Mouse (Mus musculus) liver, embryonic 12.5 days (tissue): Measurements from ENCODE around the gene L1td1. TPM values are rescaled to one million over a fixed set of nuclear protein-coding genes. Genes with fewer than 3 reads are reported as not detected.

Experiments used
- ATAC-seq: fragments of 200-750 bp; cut with Nextera tagmentation; 2 replicates; pipeline ENCODE4 v1.8.0; 2017; ENCODE audit warnings: moderate number of reproducible peaks, mild to moderate bottlenecking, moderate library complexity
- H3K27ac ChIP-seq: fragments of 300-500 bp; sonication (generic); 2 replicates; pipeline ENCODE4 v1.5.1; 2016; ENCODE audit warnings: mild to moderate bottlenecking
- H3K27me3 ChIP-seq: fragments of 300-500 bp; sonication (generic); replicated peaks from 2 replicates; pipeline ENCODE4 v1.6.1; 2016; ENCODE audit warnings: mild to moderate bottlenecking, moderate library complexity
- H3K36me3 ChIP-seq: fragments of 300-500 bp; sonication (generic); 2 replicates; pipeline ENCODE4 v1.6.1; 2016; ENCODE audit warnings: mild to moderate bottlenecking, moderate library complexity
- H3K4me1 ChIP-seq: fragments of 300-500 bp; sonication (generic); 2 replicates; pipeline ENCODE4 v1.6.1; 2016
- H3K4me2 ChIP-seq: fragments of 300-500 bp; sonication (generic); 2 replicates; pipeline ENCODE4 v1.6.1; 2016; ENCODE audit warnings: mild to moderate bottlenecking, moderate library complexity
- H3K4me3 ChIP-seq: fragments of 300-500 bp; sonication (generic); 2 replicates; pipeline ENCODE4 v1.5.1; 2016; ENCODE audit warnings: mild to moderate bottlenecking, moderate library complexity
- H3K9ac ChIP-seq: fragments of 300-500 bp; sonication (generic); 2 replicates; pipeline ENCODE4 v1.6.1; 2016; ENCODE audit warnings: mild to moderate bottlenecking, moderate library complexity
- H3K9me3 ChIP-seq: fragments of 300-500 bp; sonication (generic); replicated peaks from 2 replicates; pipeline ENCODE4 v1.6.1; 2016; ENCODE audit warnings: mild to moderate bottlenecking, moderate library complexity
- WGBS: fragments of 180-500 bp; shearing (Covaris S2); methylation state at CpG from one replicate; pipeline ENCODE4 v1.1.7; 2016; ENCODE audit not compliant: insufficient replicate concordance; 5-methylcytosine and 5-hydroxymethylcytosine counted together
- polyA plus RNA-seq: library from polyadenylated mRNA; unstranded; fragments of >200 nt; fragmentation: Nextera tagmentation; extraction: Ambion mirVana; gene quantifications from 2 replicates; pipeline ENCODE4 v1.2.1, GENCODE M21; 2016

L1td1 gene
- not detected in 2 replicates for polyA plus RNA-seq

DNA sequence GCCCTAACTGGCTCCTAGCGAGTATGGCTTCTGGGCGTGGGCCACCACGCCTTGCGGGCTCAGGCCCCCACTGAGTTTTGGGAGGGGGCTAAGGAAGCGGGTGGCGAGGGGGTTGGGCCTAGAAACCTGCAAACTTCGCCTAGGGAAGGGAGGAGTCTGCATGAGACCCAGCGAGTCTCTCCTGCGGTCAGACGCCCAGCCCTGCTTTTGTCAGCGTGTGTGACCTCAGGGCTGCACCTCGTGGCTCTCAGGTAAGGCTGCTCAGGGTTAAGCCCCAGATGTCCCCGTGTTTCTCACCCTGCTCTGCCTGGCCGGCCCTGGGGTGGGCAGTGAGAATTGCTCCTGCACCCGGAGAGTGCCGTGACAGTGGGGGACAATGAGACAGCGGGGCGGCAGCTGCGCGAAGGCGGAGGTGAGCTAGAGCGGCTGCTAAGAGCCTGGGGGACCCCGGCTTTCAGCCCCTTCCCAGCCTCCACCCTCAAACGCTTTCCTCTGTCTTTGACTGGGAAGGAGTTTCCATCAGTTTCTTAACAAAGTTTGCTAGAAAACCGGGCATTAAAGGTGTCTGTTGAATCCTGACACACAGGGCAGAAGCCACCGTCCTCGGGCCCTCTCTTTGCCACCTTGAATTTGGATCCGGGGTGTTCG is at the start of gene L1td1:
Gene L1td1, plus strand, starts transcription at position 145 of the 648 bp plus-strand sequence.
- no peaks in the 10 kb centered on the region for H3K36me3 ChIP-seq
- ATAC-seq, result no peak
- no peak within 1 kb of the TSS for H3K27ac ChIP-seq
- H3K4me3 ChIP-seq, result peak within 1 kb of the TSS; percentile 25
- H3K4me1 ChIP-seq, result peaks cover 8% of the 10 kb centered on the region; the same call in 1 of the 2 replicates
- peaks cover 39% of the 10 kb centered on the region for H3K27me3 ChIP-seq
- peak within 1 kb of the TSS; percentile 53 for H3K4me2 ChIP-seq
- 3% methylated on average over 29 of the region's 29 CpGs for WGBS
- H3K9me3 ChIP-seq, result no peaks in the 10 kb centered on the region
- H3K9ac ChIP-seq, result no peak within 1 kb of the TSS

DNA sequence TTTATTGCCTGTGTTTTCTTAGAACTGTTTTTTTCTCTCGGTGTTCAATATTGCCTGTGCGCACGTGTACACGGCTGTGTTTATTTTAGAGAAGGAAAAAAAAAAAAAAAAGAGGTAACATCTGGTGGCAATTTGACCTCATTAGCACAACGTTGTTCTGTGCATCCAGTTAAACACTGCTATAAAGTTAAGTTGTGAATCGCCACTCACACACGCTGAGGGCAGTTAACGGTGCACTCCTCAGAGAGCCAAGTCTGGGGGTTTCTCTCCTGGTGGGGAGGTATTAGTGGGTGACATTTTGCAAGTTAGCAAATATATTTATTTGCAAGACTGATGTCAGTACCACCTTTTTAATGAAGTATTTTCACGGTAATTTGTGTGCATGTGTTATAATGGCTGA is 49.0 kb upstream of the L1td1 start:
- no peaks in the 10 kb centered on the region for H3K36me3 ChIP-seq
- no peaks in the 10 kb centered on the region for H3K9me3 ChIP-seq
- ATAC-seq, result no peak
- no peak overlapping the region for H3K27ac ChIP-seq
- 73% methylated on average over 9 of the region's 9 CpGs for WGBS
- no peak overlapping the region for H3K4me2 ChIP-seq
- H3K4me3 ChIP-seq, result no peak overlapping the region
- H3K4me1 ChIP-seq, result no peaks in the 10 kb centered on the region
- H3K27me3 ChIP-seq, result no peaks in the 10 kb centered on the region
- H3K9ac ChIP-seq, result no peak overlapping the region

DNA sequence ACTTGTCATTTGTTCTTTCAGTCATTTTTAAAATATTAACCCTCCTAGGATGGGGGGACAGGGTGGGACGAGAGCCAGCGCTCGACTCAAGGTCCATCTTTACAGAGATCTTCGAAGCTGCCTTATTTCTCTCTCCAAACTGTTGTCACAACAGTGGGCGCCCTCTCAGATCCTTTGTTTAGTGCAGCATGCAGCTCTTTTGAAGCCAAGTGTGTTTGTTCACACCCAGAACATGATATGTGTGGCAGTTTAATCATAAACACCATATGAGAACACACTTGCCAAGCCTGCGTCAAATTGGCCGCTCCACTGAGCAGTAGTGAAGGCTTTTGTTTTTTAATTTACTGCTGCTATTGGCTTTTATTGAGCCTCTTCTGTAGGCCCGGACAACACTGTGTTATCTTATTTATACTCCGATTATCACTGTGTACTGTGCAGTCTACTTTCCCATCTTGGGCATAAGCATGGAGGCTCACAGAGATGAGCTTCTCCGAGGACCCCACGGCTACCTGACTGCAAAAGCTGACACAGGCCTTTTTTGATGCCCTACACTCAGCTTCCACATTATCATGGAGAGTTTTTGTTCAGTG is 39.8 kb upstream of the L1td1 start:
- no peaks in the 10 kb centered on the region for H3K27me3 ChIP-seq
- no peak overlapping the region for H3K9ac ChIP-seq
- H3K4me2 ChIP-seq, result no peak overlapping the region
- ATAC-seq, result no peak
- no peak overlapping the region for H3K4me3 ChIP-seq
- no peaks in the 10 kb centered on the region for H3K9me3 ChIP-seq
- H3K36me3 ChIP-seq, result no peaks in the 10 kb centered on the region
- H3K27ac ChIP-seq, result no peak overlapping the region
- 76% methylated on average over 11 of the region's 11 CpGs for WGBS
- no peaks in the 10 kb centered on the region for H3K4me1 ChIP-seq

DNA sequence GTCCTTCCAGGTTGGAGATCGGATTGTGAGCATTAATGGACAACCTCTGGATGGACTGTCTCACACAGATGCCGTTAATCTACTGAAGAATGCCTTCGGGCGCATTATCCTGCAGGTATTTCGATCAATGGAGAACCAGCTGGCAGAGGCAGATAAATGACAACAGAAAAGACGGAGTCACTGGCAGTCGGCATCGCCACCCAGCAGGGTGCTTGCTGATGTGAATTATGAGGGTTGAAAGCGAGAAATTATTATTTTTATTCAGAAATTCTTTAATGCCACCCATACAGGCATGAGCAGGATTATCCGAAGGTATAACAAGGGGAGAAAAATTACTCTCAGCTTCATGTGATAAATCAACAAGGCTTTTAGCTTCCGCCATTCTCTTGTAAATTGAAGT is 38.4 kb upstream of the L1td1 start:
- no peaks in the 10 kb centered on the region for H3K4me1 ChIP-seq
- 80% methylated on average over 11 of the region's 11 CpGs for WGBS
- H3K9ac ChIP-seq, result no peak overlapping the region
- H3K36me3 ChIP-seq, result no peaks in the 10 kb centered on the region
- no peak for ATAC-seq
- no peak overlapping the region for H3K27ac ChIP-seq
- no peaks in the 10 kb centered on the region for H3K27me3 ChIP-seq
- H3K4me2 ChIP-seq, result no peak overlapping the region
- H3K9me3 ChIP-seq, result no peaks in the 10 kb centered on the region
- no peak overlapping the region for H3K4me3 ChIP-seq

DNA sequence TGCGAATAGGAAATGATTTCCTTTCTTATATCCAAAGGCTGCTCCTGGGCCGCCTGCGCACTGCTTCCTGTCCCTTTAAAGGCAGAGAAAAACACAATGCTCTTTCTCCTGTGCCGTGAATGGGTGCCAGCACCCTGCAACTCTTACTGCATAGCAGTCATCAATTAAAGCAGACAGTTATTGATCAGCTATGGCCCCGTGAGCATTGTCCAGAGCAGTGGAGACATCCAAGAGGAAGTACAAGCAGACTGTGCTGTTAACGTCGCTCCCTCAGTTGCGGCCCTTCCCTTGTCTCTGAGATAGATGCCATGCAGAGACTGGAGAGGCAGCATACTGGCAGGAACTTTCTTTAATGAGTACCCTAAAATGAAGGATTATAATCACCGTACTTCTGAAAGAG is 38.0 kb upstream of the L1td1 start:
- no peak overlapping the region for H3K27ac ChIP-seq
- no peak for ATAC-seq

DNA sequence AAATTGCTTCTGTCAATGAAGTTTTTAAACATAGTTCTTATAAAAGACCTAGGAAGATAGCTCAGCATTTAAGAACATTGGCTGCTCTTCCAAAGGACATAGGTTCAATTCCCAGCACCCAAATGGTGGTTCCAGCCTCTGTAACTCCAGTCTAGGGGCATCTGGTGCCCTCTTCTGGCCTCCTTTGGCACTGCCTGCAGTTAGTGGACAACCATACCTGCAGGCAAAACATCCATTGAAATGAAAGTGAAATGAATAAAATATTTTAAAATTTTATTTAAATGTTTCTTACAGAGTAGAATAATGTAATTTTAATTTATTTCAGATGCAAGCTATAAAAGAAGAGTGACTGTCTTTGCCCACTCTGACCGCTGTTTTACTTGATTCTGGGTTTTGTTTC is 36.5 kb upstream of the L1td1 start:
- ATAC-seq, result no peak
- Histone ChIP-seq H3K4me2 (no peak overlapping the region), H3K36me3 (no peaks in the 10 kb centered on the region), H3K27ac (no peak overlapping the region), H3K27me3 (no peaks in the 10 kb centered on the region), H3K9me3 (no peaks in the 10 kb centered on the region), H3K9ac (no peak overlapping the region), H3K4me1 (no peaks in the 10 kb centered on the region), H3K4me3 (no peak overlapping the region)
- WGBS, result 75% methylated on average over 1 of the region's 1 CpGs

More for the DNA sequence above, 38.0 kb upstream of the L1td1 start:
- Histone ChIP-seq H3K4me3 (no peak overlapping the region), H3K4me1 (no peaks in the 10 kb centered on the region), H3K9me3 (no peaks in the 10 kb centered on the region), H3K36me3 (no peaks in the 10 kb centered on the region), H3K9ac (no peak overlapping the region), H3K4me2 (no peak overlapping the region), H3K27me3 (no peaks in the 10 kb centered on the region)
- WGBS, result 75% methylated on average over 9 of the region's 9 CpGs

DNA sequence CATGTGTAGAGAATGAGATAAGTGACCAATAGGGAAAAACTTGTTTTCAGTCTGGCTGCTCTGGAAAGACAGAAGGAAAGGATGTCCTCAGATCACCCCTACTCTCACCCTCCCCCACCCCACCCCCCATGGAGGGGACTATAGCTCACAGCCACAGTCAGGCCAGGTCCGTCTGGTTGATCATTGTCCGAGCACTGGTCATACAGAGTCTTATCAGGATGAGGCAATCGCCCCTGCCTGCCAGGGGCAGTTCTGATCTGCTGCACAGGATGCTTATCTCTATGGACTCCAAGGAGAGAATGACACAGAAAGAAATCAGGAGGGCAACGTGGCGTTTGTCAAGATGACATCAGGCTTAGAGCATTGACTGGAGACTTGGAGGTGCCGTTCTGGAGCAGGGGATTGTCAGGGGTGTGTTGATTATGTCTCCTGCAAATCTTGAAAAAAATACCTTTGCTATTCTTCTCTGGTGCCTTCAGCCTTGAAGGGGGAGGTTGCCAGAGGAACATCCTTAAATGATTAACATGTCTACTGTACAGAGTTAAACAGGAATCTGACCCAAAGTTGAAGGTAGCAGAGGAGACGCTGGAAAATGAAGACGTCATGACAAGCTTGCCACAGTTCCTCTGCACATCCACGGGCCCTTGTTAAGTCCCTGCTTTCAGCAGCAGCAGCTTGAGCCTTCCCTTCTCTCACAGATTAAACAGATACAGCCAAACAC is 32.9 kb upstream of the L1td1 start:
- Histone ChIP-seq H3K9me3 (no peaks in the 10 kb centered on the region), H3K4me2 (peak overlapping the region; percentile 8; the same call in 1 of the 2 replicates), H3K27ac (no peak overlapping the region), H3K4me1 (no peaks in the 10 kb centered on the region), H3K27me3 (no peaks in the 10 kb centered on the region), H3K9ac (no peak overlapping the region), H3K36me3 (no peaks in the 10 kb centered on the region), H3K4me3 (no peak overlapping the region)
- 28% methylated on average over 9 of the region's 9 CpGs for WGBS
- peak; percentile 81 for ATAC-seq

DNA sequence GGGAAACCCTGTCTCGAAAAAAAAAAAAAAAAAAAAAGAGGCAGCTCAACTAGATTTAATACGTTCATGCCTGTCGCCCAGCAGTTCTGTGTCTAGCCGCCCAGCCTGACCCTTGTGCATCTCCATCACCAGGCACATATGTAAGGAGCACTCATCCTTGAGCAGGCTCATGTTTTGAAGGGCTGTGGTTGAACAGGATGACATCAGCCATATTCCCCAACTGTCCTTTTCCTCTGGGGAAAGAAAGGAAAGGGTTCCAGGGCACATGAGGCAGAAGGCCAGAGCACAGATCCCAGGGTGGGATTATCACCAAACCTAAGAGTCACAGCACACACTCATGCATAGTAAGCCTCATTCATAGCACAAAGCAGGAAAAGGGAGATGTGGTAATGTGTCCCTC is 28.6 kb upstream of the L1td1 start:
- no peaks in the 10 kb centered on the region for H3K27me3 ChIP-seq
- 0 out of 2 replicates have a peak, but pooled peaks cover 3% of the 10 kb centered on the region for H3K4me1 ChIP-seq
- H3K9me3 ChIP-seq, result no peaks in the 10 kb centered on the region
- no peak overlapping the region for H3K27ac ChIP-seq
- H3K4me3 ChIP-seq, result no peak overlapping the region
- no peaks in the 10 kb centered on the region for H3K36me3 ChIP-seq
- no peak for ATAC-seq
- no peak overlapping the region for H3K9ac ChIP-seq
- no peak overlapping the region for H3K4me2 ChIP-seq
- WGBS, result 72% methylated on average over 4 of the region's 4 CpGs

DNA sequence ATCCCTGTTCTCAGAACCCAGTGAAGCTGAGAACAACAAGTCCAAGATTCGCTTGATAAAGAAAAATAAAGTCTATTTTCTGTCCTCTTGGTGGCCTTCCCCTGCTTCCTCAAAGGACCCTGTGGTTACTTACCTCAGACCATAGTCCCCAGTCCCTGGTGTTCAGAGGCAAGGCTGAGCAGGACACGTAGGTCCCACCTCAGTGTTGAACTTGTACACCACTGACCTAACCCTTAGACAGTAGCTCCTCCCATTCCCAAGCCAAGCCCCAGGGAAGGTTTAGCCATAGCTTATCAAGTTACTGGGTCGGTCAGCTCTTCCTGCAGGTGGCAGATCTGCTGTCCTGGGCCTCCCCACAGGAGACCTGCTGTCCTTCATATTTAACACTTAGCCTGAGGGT is 27.6 kb upstream of the L1td1 start:
- ATAC-seq, result no peak
- Histone ChIP-seq H3K4me2 (no peak overlapping the region), H3K4me1 (0 out of 2 replicates have a peak, but pooled peaks cover 3% of the 10 kb centered on the region), H3K9me3 (no peaks in the 10 kb centered on the region), H3K4me3 (no peak overlapping the region), H3K27me3 (no peaks in the 10 kb centered on the region), H3K36me3 (no peaks in the 10 kb centered on the region), H3K9ac (no peak overlapping the region), H3K27ac (no peak overlapping the region)
- WGBS, result 15% methylated on average over 3 of the region's 3 CpGs

DNA sequence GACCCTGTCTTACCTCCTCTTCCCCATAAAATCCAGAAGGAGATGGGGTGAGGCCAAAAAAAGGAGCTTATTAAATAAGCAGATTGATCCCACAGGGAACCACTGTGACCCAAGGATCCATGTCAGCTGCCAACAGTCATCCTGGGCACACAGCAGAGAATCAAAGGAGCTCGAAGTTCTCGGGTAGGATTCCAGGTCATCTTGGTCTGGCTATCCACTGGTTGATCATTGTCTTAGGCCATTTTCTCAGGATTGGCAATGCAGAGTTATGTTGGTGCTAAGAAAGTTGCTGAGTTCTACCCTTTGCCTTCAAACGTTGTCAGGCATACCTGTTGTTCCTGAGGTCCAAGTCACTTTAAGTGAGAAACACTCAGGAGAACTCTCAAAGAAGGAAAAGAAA is 26.4 kb upstream of the L1td1 start:
- Histone ChIP-seq H3K4me1 (0 out of 2 replicates have a peak, but pooled peaks cover 3% of the 10 kb centered on the region), H3K9me3 (no peaks in the 10 kb centered on the region), H3K9ac (no peak overlapping the region), H3K4me2 (no peak overlapping the region), H3K27me3 (no peaks in the 10 kb centered on the region), H3K27ac (no peak overlapping the region), H3K36me3 (no peaks in the 10 kb centered on the region), H3K4me3 (no peak overlapping the region)
- 71% methylated on average over 3 of the region's 3 CpGs for WGBS
- ATAC-seq, result no peak

DNA sequence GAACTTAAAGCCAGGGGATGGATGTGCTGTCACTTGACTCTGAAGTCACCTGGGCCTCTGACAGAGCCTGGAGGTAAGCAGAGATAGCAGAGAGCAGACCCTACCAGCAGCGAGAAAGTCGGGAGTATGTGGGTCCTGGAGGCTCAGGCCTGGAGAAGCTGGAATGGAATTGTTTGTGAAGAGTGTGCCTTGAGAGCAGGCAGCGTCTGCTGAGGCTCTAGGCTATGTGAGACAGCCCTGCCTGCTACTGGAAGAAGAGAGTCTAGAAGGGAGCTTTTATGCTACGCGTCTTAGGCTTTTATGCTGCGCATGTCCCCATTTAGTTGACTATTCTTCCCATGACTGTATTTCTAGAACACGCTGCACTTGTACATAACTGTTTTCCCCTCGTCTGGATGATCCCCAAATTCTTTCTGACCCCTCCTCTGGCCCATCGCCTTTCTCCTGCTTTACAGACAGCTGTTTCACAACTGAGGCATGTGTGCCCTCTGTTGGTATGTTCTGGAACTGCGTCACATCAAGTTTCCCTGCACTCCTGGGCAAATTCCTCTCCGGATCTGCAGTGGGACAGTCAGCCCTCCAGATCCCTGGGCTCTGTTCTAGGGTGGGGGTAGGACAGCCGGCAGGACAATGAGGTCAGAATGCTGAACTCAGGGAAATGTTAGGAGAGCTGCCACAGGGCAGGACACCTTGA is 24.2 kb upstream of the L1td1 start:
- no peak for ATAC-seq
- Histone ChIP-seq H3K4me1 (0 out of 2 replicates have a peak, but pooled peaks cover 3% of the 10 kb centered on the region), H3K27ac (no peak overlapping the region), H3K9ac (no peak overlapping the region), H3K4me3 (no peak overlapping the region), H3K9me3 (no peaks in the 10 kb centered on the region), H3K4me2 (no peak overlapping the region), H3K36me3 (no peaks in the 10 kb centered on the region), H3K27me3 (no peaks in the 10 kb centered on the region)
- WGBS, result 32% methylated on average over 12 of the region's 12 CpGs

DNA sequence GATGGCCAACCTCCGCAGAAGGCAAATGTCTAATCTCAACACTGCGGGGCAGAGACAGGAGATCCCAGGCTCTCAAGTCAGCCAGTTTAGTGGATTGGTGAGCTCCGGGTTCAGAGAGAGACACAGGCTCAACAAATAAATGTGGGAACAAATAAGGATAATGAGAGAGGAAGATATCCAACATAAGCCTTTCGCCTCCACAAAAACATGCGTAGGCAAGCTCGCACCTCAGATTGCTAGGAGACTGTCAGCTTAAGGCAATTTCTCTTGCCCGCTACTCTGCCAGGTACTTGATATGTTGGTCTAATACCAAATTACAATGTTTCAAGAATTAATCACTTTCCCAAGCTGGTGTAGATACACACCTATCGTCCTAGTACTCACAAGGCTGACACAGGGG is 15.6 kb upstream of the L1td1 start:
- Histone ChIP-seq H3K4me3 (no peak overlapping the region), H3K36me3 (no peaks in the 10 kb centered on the region), H3K9me3 (no peaks in the 10 kb centered on the region), H3K27ac (no peak overlapping the region), H3K4me1 (no peaks in the 10 kb centered on the region), H3K9ac (no peak overlapping the region), H3K27me3 (no peaks in the 10 kb centered on the region), H3K4me2 (no peak overlapping the region)
- 76% methylated on average over 8 of the region's 8 CpGs for WGBS
- no peak for ATAC-seq
